Mouse (Mus musculus): ENCODE results near the gene Kctd18.

The Kctd18 gene

DNA sequence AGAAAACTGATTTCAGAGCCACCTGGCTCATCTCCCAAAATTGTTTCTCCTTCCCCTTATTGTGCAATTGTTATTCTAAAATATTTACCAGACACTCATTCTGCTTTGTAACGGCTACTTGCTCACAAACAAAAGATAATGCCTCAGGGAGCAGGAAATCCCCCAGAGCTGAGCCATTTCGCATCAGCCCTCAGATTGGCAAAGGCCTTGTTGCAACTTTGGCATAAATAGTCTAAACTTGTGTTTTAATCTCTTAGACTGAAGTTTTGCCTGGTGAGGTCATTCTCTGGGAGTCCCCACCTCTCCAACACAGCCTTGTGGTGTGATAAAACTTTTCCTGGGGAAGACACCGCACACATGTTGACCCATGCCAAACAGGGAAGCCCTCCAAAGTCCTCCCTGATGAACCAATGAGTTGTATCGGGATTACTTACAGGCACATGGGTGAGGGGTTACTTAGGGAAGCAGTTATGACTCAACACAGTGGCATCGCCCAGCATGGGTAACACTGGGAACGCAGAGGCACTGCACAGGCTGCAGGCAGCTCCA lies 29.6 kb downstream of the Kctd18 start:
- DNase-seq, result no peak

DNA sequence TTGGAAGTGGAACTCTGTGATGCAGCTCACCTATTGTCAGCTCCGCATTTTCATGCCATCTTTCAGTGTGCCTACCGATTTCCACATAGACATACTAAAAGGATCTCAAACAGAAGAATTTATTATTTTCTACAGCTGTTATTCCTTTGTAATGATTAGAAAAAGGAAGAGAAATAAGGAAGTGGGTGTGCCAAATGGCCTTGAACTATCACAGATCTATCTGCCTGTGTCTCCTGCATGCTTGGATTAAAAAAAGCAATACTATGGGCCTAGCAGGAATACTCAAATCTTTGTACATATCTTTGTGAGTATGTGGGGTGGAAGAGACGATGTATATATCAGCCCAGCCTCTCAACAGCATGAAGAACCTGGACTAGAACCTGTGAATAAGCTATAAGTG lies 41.9 kb downstream of the Kctd18 start:
- no peak for DNase-seq

DNA sequence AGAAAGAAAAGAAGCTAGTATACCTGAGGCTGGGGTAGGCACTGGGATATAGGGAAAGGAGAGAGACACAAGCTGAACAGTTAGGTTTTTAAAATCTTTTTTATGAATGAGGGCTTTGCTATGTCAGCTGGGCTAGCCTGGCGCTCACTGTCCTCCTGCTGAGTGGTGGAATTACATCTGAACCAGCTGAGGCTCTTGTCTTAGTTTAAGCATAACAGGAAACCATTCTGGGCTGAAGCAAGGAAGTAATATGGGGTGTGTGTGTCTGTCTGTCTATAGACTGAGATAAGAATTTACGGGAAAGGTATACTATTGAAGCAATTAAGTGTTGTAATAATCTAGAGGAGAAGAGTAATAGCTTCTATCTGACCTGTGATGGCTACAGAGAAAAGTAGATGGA lies 47.2 kb downstream of the Kctd18 start:
- no peak for DNase-seq

DNA sequence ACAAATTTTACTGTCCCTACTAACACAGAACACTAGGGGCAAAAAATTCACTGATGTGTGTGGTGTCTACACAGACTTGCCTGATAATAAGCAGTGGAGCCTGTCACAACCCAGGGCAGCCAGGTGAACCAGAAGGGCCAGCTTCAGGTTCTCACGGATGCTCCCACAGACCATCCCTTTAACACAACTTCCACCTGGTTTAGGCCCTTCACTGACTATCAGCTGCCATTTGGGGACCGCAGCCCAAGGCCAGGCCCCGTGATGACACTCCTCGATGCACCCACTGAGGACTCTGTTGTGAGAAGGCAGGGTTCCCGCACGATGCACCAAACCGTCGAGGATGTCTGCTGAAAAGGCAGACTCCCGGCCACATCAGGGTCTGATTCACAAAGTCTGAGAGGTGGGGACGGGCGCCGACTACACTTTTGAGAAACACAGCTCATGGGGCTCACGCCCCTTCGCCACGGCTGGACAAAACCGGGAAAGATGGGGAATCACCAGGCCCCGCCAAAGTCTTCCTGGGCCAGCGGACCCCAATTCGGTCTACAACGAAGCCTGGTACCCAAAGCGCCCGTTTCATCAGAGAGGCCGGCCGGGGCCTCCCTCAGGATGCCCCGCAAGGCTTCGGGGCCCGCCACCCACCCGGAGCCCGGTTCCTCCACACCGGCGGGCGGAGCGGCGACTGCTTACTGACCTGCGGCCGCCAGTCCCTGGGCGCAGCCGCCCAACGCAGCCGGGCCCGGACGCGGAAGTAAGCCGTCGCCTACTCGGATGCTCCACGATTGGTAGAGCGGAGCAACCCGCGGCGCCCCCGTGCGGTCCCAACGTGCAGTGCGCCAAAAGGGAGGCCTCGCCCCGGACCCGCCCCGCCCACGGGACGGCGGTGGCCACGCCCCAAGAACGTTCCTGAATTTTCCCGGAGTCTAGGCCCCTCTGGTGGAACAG lies 49.2 kb downstream of the Kctd18 start:
- peak; percentile 92 for DNase-seq

DNA sequence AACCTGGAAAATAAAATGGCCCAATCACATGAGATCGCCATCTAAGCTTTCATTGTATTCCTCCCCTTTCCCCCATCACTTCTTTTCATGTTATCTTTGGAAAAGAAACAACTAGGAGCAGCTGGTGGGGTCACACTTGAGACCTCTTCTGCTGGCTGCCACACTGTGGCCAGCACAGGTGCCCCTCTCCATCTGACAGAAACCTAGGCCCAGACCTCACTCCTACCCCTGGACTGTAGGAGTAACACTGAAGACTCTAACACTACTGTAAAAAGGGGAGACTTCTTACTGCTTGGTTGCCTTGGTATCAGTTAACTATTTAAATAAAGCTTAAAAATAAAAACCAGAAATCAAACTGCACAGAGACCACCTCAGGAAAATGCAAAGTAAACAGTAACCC lies 63.0 kb downstream of the Kctd18 start:
- DNase-seq, result no peak

DNA sequence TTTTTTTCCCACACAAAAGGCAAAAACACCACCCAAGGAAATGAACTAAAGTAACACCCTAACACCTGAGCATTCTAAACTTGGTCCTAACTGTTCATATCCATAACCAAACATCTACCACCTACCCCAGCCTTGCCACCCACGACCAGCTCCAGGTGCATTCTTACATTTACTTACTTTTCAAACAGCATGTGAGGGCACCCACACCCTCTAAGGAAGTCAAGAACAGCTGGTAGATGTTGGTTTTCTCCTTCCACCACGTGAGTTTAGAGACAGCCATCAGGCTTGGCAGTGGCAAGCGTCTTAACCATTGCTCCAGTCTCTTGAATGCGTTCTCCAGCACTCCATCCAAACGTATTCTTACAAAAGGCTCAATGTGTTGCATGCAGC lies 64.4 kb downstream of the Kctd18 start:
- DNase-seq, result no peak

DNA sequence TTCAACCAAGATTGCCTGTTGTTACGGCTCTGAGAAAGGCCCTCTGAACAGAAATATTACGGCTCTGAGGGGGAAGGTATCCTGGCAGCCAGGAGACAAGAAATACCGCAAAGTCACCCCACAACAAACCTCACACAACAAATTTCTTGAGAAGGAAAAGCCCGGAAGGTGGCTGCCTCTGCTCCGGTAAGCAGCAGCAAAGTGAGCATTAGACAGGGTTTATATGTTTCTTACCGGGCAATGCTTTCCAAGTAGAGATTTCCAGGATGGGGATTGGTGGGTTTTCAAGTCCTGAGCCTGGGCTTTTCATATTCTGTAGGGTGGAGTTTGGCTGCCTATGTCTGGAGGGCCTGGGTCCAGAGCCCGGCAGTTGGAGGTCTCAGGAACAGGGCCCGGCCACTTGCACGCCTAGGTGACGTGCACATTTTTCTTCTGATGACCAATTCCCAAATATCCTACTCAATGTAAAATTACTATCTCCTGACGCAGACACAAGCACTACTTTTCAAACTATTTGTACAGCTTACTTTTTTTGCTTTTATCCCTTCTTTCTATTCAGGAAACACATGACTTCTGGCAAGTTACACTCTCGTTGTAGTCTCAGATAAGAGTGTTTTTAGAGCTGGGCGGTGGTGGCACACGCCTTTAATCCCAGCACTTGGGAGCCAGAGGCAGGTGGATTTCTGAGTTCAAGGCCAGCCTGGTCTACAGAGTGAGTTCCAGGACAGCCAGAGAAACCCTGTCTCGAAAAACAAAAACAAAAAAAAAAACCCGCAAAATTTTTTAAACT lies 65.0 kb downstream of the Kctd18 start:
- DNase-seq, result no peak

DNA sequence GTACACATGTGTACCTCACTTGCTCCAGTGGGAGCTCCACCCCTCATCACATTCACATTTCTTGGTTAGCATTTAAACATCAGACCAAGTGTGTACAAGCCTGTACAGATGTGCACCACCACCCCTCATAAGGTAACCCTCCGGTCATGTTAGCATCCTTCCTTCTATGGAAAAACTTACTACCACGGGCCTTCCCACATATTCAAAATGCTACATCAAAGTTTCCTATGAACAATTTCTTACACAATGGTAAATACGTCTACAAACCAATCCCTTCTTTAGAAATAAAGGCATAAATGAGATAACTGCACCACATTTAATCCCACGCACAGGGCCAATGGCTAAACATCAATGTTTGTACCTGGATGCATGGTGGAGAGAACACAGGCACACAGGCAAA lies 66.2 kb downstream of the Kctd18 start:
- DNase-seq, result no peak

DNA sequence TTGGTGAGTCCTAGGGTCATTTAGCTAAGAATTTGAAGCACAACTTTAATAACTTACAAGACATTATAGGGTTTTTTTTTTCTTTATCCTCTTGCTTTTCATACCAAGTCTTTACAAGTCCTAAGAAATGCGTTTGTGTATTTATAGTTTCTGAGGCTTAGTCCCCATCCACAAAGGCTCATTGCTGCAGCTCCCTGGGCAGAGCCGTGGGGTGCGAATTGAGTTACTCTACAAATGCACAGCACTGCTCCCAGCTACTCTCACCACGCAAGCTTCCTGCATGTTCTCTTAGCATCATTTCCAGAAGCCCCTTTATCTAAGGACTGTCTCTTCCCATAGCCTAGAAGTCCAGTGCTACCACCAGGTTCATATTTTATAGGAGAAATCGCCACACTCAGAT lies 69.0 kb downstream of the Kctd18 start:
- DNase-seq, result no peak

DNA sequence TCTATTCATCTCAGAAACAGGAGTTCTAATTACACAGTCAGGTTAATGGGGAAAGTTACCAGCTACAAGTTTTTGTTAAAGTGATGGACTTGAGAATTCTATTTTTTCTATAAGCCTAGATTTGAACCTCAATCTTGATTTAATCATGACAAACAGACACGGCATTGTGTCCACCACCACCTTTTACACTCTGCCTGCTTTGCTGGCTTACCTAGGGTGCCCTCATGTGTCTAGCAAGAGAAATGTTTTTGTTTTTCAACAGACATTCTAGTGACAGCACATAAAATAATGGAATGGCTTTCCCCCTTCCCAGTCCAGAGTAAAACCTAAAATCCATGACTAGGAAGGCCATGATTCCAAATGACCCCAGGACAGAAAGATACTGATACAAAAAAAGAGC lies 69.6 kb downstream of the Kctd18 start:
- DNase-seq, result no peak

DNA sequence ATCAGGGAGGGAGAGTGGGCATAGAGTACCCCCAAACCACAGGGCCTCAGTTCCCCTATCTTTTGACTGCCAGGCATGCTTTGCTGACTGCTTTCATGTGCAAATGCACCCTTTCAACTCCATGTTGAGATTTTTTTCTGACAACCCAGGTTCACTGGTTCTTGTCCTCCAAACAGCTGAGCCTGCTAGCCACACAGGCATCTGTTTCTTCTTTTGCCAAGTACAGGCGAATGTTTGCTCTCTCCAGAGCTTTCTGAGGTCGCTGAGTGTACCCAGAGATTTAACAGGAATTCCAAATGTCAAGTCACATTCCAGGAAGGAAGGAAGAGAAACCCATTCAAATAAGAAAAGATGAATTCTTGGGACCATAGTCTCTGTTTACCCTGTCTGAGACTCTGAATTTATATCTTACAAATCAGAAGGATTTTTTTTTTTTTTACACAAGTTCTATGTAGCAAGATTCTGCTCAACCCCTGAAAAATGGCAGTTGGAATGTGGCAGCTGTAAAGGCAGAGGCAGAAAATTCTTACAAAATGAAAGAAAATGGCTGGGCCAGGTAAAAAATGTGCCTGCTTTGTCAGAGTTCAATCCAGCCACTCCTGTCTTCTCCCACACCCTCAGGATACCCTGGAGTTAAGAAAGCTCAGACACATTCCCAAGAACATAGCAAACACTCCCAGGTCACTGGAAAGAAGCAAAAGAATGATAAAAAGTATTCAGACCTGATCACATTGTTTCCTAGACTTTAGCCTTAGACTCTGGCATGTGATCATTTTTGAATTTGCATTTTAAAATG lies 71.0 kb downstream of the Kctd18 start:
- no peak for DNase-seq

DNA sequence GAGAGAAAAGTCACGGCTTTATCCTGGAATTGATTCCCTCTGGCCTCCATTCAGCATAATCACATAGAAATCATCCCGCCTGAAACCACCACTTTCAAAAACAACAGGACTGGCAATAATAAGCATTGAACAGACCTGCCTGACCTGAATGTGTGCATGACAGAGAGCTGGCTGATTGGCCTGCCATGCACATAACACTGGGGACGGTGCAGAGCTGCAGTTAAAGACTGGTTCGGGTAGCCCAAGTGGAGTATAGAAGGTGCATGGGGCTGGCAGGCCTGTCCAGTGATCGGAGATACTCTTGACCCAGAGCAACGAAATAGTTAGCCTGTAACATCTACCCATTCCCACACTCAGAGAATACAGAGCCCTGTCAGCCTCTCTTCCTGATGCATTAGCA lies 76.5 kb downstream of the Kctd18 start:
- DNase-seq, result no peak

DNA sequence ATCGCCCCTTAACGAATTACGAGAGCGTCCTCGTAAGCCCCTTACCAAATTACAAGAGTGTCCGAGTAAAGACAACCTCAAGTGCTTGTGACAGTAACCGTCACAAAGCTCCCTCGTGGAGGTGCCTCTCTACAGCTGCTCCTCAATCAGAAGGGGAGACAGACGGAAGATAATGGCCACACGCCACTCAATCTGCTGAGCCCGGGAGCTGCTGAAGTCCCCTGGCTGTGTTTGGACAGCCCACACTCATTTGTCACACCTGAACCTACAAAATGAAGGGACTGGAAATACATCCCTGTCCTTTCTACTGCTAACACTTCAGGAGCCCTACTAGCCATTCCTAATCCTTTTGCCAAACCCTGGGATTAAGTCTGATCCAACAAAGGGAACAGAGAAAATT lies 77.0 kb downstream of the Kctd18 start:
- no peak for DNase-seq

DNA sequence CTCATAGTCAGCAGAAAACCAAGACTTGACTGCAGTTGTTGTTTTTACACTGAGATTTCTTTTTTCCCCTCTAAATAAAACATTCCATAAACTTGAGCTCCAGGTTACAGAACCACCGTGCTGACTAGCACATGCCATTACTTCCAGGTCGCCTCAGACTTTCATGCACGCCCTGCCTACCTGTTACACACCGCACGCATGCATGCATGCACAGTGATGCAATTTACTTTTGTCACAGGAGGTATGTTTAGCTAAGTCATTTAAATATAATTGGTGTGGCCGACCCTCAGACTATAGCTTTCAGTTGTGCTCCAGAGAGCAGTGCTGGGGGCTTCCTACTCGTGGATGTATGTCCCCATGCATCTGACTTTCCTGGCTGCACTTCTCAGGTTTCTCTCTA lies 77.7 kb downstream of the Kctd18 start:
- no peak for DNase-seq

DNA sequence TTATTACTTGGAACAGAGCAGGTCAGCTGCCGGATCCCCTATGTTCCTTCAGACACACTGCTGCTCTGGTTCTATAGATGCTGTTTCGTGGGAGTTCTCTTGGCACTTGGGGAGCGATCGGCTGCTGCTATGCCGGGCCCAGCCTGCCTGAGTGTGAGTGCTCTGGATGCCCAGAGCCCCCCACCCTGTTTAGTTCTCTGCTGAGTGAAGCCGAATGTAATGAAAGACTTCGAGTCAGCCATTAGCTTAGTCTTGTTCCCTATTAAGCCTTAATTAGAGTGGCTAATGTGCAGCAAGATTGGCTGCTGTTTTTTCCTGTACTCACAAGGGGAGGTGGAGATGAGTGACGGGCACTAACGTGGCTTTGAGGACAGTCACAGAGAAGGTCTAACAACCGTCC lies 78.1 kb downstream of the Kctd18 start:
- DNase-seq, result no peak

DNA sequence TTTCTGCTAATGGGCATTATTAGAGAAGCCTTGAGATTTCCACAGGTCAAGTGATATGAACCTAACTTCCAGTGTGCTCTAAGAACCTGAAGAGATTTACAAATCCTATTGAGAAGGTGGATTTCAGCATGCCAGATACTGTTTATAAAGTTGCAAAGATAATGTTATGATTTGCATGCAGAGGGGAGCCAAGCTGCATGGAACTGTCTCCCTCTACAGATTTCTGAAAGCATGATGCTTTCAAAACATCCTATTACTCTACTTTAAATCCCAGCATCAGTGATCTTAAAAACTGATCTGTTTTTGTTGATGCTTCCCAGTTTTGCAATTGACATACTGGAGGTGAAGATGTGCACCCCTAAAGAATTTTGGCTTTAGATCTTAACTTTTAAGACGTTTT lies 84.5 kb downstream of the Kctd18 start:
- no peak for DNase-seq

DNA sequence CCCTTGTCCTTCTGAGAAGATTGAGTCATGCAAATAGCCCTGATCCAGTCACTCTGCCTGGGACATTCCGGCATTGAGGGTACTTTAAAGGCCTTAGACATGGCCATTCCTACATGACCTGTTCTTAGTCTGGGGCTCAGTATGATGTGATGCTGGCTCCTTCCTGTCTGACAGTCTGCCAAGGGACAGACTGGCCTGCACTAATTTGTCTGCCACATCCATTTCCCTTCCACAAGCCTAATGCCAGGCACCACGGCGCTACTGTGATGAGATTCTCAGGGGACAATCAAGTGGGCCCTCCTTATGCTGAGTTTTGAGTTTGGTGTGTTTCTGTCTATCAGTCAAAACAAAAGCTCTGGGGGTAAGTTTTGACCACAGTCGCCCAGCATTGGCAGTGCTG lies 100.2 kb downstream of the Kctd18 start:
- DNase-seq, result no peak

DNA sequence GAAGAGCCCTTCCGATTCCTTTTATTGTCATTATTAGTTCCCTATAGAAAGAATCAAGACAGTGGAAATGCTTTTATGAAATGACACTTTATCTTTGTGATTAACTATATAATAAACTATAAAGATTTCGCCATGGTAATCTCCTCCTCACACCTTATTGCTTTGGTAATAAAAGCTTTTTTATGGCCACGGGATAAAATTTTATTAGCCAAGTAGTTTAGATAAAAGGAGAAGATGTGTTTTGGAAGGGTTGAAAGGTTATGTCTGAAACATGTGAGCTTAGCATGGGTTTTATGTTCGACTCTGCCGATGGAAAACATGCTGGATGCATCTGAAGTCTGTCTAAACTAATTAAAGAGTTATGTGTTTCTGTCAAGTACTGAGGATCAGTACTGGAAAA lies 101.4 kb downstream of the Kctd18 start:
- DNase-seq, result no peak

DNA sequence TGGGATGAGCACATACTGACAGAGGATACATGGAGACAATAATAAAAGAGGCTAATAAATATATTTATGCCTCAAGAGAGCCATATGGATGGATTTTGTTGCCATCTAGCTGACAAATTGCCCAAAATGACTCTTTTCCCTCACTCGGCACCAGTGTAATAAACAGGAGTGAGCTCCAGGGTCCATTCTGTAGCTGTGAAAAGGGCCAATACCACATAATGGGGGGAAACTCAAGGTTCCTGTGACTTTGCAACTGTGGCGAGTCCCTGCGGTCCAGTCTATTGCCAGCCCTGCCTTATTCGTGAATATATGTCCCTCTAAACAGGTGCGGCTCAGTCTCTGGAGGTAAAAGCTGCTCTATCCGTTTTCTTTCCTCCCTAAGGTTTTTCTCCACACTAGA lies 107.2 kb downstream of the Kctd18 start:
- DNase-seq, result no peak

DNA sequence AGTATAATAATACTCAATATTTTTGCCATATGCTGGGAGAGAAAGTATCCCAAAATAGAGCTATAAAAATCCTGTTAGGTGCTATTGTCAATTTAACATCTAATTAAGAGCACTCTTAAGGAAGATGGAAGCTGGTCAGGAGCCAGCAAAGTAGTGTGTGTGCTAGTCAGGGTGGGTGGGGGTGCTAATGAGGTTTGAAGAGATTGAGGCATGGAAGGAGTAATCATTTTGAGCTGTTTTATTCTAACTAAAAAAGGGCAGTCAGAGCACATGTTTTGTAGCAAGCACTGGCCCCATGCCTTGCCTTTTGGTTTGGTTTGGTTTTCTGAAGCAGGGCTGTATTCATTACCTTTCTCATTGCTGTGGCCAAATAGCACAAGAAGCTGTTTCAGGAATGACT lies 112.4 kb downstream of the Kctd18 start:
- no peak for DNase-seq

DNA sequence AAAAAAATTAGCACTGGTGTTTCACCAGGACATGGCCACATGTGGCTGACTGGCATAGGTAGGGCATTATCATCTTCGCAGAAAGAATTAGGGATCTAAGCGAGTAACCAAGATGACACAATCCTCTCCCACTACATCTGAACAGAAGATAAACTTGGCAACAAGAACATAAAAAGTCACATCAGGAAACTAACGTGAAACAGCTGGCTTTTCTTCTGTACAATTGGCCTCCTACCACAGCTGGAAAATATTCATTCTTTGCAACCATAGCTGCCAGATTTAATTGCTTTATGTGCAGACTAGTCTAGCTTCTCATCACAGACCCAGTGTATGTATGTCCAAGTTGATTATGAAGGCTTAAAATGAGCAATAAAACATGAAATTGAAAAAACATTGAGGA lies 112.8 kb downstream of the Kctd18 start:
- DNase-seq, result no peak

Data from layer of hippocampus, adult 9-11 months (tissue).